Mouse (Mus musculus): ENCODE data around the gene Gm27021.

Gm27021 gene

DNA sequence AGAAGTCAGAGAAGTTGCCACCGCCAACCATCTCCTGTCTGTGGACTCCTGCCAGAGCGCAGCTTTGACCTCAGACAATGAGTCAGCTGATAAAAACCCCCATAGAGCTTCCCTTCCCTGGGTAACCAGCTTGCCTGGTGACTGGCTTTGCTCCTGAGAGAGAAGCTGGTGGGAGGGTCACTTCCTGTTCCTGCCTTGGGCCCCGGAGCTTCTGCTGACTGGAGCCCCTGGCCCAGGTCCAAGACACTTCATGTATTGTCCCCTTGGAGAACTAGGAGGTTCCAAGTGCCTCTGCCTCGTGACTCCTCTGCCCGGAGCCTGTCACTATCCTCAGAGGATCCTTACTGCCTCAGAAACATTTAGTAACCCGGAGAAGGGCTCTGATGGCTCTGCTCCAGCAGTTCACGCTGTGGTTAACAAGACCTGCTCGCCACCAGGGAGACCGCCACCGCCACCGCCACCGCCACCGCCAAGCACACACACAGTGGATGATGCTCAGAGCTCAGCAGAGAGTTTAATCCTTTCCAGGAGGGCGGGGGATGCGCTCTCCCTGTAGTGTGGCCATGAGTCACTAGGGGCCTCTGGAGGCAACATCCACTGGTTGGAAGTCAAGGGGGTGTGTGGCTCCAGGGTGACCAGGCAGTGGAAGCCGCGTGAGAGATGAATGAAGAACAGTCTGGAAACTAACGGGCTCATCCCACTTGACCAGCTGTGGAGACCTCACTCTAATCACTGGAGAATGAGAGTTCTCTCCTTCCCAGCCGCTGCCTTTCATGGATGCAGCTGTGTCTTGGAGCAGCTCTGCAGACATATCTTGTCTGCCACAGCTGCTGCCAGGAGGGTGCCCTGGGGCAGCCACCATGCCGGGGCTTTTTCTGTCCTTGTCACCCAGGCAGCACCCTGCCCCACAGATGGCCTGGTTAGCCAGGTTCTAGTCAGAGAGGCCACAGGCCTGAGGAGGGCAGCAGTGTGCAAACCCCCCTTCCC lies 103.7 kb downstream of the Gm27021 start:
- DNase-seq, result peak; percentile 82

DNA sequence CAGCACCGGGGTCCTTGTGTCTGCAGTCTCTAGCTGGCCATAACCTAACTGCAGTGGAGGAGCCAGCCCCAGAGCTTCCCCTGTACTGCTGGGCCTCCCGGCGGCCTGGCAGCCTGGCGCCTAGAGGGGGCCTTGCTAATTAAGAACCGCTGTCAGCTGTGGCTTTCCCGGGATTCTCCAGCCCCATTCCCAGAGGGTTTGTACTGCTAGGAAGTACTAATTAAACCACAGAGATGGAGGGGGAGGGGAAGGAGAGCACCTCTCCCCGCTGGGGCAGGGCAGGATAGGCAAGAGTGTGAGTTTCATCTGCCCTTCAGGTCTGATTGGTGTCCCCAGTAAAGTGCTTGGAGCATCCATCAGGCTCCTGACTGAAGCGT lies 104.5 kb downstream of the Gm27021 start:
- DNase-seq, result peak; percentile 46

DNA sequence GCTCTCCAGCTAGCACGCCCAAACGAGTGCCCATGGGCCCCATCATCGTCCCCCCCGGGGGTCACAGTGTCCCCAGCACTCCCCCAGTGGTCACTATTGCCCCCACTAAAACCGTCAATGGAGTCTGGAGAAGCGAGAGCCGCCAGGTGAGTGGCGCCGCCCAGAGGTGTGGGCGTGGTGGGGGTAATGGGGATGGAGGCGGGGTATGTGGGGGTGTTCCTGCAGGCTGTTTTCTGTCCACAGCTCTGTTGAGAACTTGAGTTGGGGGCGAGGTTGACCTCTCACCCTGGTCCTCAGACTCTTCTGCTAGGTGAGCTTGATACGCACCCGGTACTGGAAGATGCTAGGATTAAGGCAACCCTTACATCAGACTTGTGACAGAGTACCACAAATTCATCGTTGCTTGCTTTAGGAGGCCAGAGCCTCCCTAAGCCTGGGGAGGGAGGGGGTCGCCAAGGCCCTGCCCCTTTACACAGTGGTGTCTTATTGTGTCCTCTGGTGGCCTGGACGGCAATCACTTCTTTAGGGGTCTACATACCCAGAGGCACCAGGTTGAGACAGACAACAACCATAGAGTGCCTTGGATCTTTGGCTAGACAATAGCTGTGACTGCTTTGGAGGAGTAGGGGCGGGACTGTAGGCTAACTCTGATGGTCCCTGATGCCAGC lies 105.1 kb downstream of the Gm27021 start:
- DNase-seq, result no peak

DNA sequence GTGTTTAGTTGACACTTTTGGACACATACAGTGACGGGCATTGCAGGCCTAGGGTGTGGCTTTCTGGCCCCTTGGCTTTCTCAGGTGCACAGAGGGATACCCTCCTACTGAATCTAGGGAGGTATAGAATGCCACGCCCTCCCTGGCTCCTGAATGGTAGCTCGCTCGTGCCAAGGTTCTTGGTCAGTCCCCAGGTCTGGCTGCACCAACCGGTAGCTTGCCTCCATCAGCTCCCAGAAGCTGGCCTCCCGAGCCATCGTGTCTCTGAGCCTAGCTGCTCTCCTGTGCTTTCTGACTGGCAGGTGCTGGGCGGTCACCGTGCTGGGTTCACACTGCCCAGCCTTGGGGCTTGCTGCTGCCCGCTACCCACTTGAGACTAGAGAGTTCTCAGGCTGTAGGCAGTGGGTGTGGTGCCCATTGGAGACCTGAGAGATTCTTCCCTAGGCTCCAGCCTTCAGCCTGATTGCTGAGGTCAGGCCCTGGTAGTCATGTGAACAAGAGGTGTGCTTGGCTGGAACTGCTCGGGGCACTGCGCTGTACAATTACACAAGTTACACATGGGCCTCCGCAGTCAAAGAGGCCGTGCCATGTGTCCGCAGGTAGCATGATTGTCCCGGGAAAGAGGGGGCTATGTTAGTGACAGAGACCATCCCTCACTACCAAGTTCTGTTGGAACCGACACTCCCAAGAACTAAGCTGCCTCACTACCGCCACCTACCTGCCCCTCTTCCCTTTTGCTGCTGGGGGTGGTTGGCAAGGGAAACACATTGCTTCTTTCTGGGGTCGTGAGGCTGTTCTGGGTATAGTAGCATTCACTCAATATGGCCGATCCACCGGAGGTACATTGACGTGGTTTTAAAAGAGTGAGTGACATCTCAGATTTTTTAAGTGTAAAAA lies 106.1 kb downstream of the Gm27021 start:
- peak; percentile 63 for DNase-seq

DNA sequence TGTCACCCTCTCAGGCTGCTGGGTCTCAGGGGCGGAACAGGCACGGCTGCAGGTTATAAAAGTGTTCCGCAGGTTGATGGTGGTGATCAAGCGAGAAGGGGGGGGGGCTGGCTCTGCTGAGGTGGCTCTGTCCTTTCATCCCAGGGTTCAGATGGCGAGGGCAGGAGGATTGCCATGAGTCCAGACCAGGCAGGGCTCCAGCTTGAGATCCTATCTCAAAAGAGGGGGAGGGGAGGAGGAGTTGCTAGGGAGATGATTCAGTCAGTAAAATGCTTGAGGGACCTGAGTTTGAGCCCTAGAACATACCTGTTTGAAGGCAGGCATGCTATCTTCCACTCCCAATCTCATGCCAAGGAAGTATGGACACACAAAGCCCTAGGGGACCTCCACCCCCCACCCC lies 107.3 kb downstream of the Gm27021 start:
- DNase-seq, result no peak

DNA sequence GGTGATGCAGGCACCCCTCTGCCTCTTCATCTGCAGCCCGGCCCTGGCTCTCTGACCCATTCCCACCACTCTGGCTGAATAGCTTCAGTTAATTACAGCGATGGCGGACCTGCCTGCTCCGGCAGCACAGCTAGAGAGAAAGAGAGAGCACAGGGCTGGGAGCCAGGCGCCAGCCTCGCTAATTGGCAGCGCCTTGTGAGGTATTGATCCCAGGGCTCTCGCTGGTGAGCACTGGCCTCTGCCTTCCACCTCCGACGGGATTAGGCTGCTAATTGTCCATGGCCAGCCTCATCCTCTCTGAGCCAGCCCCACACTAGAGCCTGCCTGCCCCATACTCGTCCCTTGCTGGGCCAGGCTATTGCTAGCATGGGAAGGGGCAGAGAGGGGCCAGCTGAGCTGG lies 108.2 kb downstream of the Gm27021 start:
- no peak for DNase-seq
